Mouse (Mus musculus) midbrain, embryonic 16.5 days (tissue): ENCODE measurements at regions not wholly inside any gene's neighbourhood (a gene's known extent, or its start where the extent isn't known, plus 50 kb on each side); places are given as distances from the start of the nearest gene placed in this dataset.

Experiments
- ATAC-seq: fragments of 200-750 bp; cut with Nextera tagmentation; 2 replicates; pipeline ENCODE4 v1.8.0; 2017; ENCODE audit warnings: moderate TSS enrichment
- H3K27ac ChIP-seq: fragments of 300-500 bp; sonication (generic); 2 replicates; pipeline ENCODE4 v1.5.1; 2014; ENCODE audit warnings: mild to moderate bottlenecking, low read length, mixed read lengths
- H3K27me3 ChIP-seq: fragments of 300-500 bp; sonication (generic); 2 replicates; pipeline ENCODE4 v1.6.1; 2014; ENCODE audit warnings: low read depth, low read length, mixed read lengths; ENCODE audit not compliant: control insufficient read depth, insufficient read depth
- H3K36me3 ChIP-seq: fragments of 300-500 bp; sonication (generic); 2 replicates; pipeline ENCODE4 v1.6.1; 2014; ENCODE audit warnings: mild to moderate bottlenecking, low read length, moderate library complexity, mixed read lengths; ENCODE audit not compliant: control insufficient read depth, insufficient read depth
- H3K4me1 ChIP-seq: fragments of 300-500 bp; sonication (generic); 2 replicates; pipeline ENCODE4 v1.6.1; 2014; ENCODE audit warnings: mild to moderate bottlenecking, low read length, mixed read lengths; ENCODE audit not compliant: control insufficient read depth, insufficient read depth
- H3K4me2 ChIP-seq: fragments of 300-500 bp; sonication (generic); 2 replicates; pipeline ENCODE4 v1.6.1; 2014; ENCODE audit warnings: mild to moderate bottlenecking, low read length, mixed read lengths
- H3K4me3 ChIP-seq: fragments of 300-500 bp; sonication (generic); 2 replicates; pipeline ENCODE4 v1.5.1; 2014; ENCODE audit warnings: low read depth, mild to moderate bottlenecking, low read length, moderate library complexity, mixed read lengths
- H3K9ac ChIP-seq: fragments of 300-500 bp; sonication (generic); 2 replicates; pipeline ENCODE4 v1.6.1; 2014; ENCODE audit warnings: low read depth, low read length, mixed read lengths
- H3K9me3 ChIP-seq: fragments of 300-500 bp; sonication (generic); replicated peaks from 2 replicates; pipeline ENCODE4 v1.6.1; 2014; ENCODE audit warnings: mild to moderate bottlenecking, low read length, mixed read lengths; ENCODE audit not compliant: control insufficient read depth, poor library complexity, severe bottlenecking
- WGBS: fragments of 180-500 bp; shearing (Covaris S2); extraction: QIAGEN DNeasy Blood & Tissue Kit; methylation state at CpG from one replicate; pipeline ENCODE4 v1.1.7; 2014; 5-methylcytosine and 5-hydroxymethylcytosine counted together

- no peaks in the 10 kb centered on the region for H3K27me3 ChIP-seq
- no peak overlapping the region for H3K9ac ChIP-seq
- H3K4me1 ChIP-seq, result no peaks in the 10 kb centered on the region
- WGBS, result 75% methylated on average over 7 of the region's 7 CpGs
- no peak for ATAC-seq
- no peak overlapping the region for H3K27ac ChIP-seq
- no peaks in the 10 kb centered on the region for H3K36me3 ChIP-seq
- no peak overlapping the region for H3K4me2 ChIP-seq
- H3K9me3 ChIP-seq, result no peaks in the 10 kb centered on the region
- H3K4me3 ChIP-seq, result no peak overlapping the region
These were observed 109.6 kb upstream of the Tbc1d5 start for GRCm38 (mm10) chr17:51288751-51289150.

GRCm38 (mm10) chr17:51287878-51288277, 108.7 kb upstream of the Tbc1d5 start:
- Histone ChIP-seq H3K4me1 (no peaks in the 10 kb centered on the region), H3K4me2 (no peak overlapping the region), H3K36me3 (no peaks in the 10 kb centered on the region), H3K9ac (no peak overlapping the region), H3K4me3 (no peak overlapping the region), H3K27ac (no peak overlapping the region), H3K27me3 (no peaks in the 10 kb centered on the region), H3K9me3 (no peaks in the 10 kb centered on the region)
- WGBS, result 88% methylated on average over 8 of the region's 8 CpGs
- ATAC-seq, result no peak

- Histone ChIP-seq H3K4me2 (no peak overlapping the region), H3K9ac (no peak overlapping the region), H3K4me3 (no peak overlapping the region), H3K27me3 (no peaks in the 10 kb centered on the region), H3K4me1 (no peaks in the 10 kb centered on the region), H3K9me3 (no peaks in the 10 kb centered on the region), H3K27ac (no peak overlapping the region), H3K36me3 (no peaks in the 10 kb centered on the region)
- WGBS, result 42% methylated on average over 5 of the region's 5 CpGs
- ATAC-seq, result no peak
These were observed 106.2 kb upstream of the Tbc1d5 start for GRCm38 (mm10) chr17:51285362-51285761.

- Histone ChIP-seq H3K27ac (no peak overlapping the region), H3K9me3 (no peaks in the 10 kb centered on the region), H3K4me1 (no peaks in the 10 kb centered on the region), H3K4me3 (no peak overlapping the region), H3K4me2 (no peak overlapping the region), H3K9ac (no peak overlapping the region), H3K36me3 (no peaks in the 10 kb centered on the region), H3K27me3 (no peaks in the 10 kb centered on the region)
- WGBS, result 73% methylated on average over 7 of the region's 7 CpGs
- ATAC-seq, result no peak
These were observed 99.6 kb upstream of the Tbc1d5 start for GRCm38 (mm10) chr17:51278771-51279170.

GRCm38 (mm10) chr17:51278094-51278493, 98.9 kb upstream of the Tbc1d5 start:
- H3K27me3 ChIP-seq, result no peaks in the 10 kb centered on the region
- H3K4me2 ChIP-seq, result no peak overlapping the region
- no peak for ATAC-seq
- H3K4me3 ChIP-seq, result no peak overlapping the region
- no peaks in the 10 kb centered on the region for H3K4me1 ChIP-seq
- H3K9me3 ChIP-seq, result no peaks in the 10 kb centered on the region
- no peak overlapping the region for H3K27ac ChIP-seq
- no peak overlapping the region for H3K9ac ChIP-seq
- no peaks in the 10 kb centered on the region for H3K36me3 ChIP-seq
- WGBS, result 89% methylated on average over 2 of the region's 2 CpGs

GRCm38 (mm10) chr17:51277161-51277560, 98.0 kb upstream of the Tbc1d5 start:
- H3K9ac ChIP-seq, result no peak overlapping the region
- H3K36me3 ChIP-seq, result no peaks in the 10 kb centered on the region
- no peak overlapping the region for H3K4me3 ChIP-seq
- ATAC-seq, result no peak
- no peaks in the 10 kb centered on the region for H3K9me3 ChIP-seq
- H3K4me2 ChIP-seq, result no peak overlapping the region
- H3K4me1 ChIP-seq, result no peaks in the 10 kb centered on the region
- H3K27ac ChIP-seq, result no peak overlapping the region
- H3K27me3 ChIP-seq, result no peaks in the 10 kb centered on the region

- no peaks in the 10 kb centered on the region for H3K9me3 ChIP-seq
- H3K4me2 ChIP-seq, result no peak overlapping the region
- H3K9ac ChIP-seq, result no peak overlapping the region
- H3K27me3 ChIP-seq, result no peaks in the 10 kb centered on the region
- no peak for ATAC-seq
- 87% methylated on average over 1 of the region's 1 CpGs for WGBS
- H3K36me3 ChIP-seq, result no peaks in the 10 kb centered on the region
- no peak overlapping the region for H3K27ac ChIP-seq
- H3K4me3 ChIP-seq, result no peak overlapping the region
- no peaks in the 10 kb centered on the region for H3K4me1 ChIP-seq
These were observed 92.9 kb upstream of the Tbc1d5 start for GRCm38 (mm10) chr17:51272025-51272424.

- Histone ChIP-seq H3K4me1 (no peaks in the 10 kb centered on the region), H3K27me3 (no peaks in the 10 kb centered on the region), H3K9me3 (no peaks in the 10 kb centered on the region), H3K9ac (no peak overlapping the region), H3K4me3 (no peak overlapping the region), H3K4me2 (no peak overlapping the region), H3K36me3 (no peaks in the 10 kb centered on the region), H3K27ac (no peak overlapping the region)
- WGBS, result 40% methylated on average over 3 of the region's 3 CpGs
- ATAC-seq, result peak; percentile 48; the same call in 1 of the 2 replicates
These were observed 83.8 kb upstream of the Tbc1d5 start for GRCm38 (mm10) chr17:51262946-51263345.

- H3K9me3 ChIP-seq, result no peaks in the 10 kb centered on the region
- ATAC-seq, result 0 out of 2 replicates have a peak, but pooled peaks have one; percentile 5
- H3K9ac ChIP-seq, result no peak overlapping the region
- H3K27ac ChIP-seq, result no peak overlapping the region
- no peak overlapping the region for H3K4me3 ChIP-seq
- no peaks in the 10 kb centered on the region for H3K27me3 ChIP-seq
- H3K4me2 ChIP-seq, result no peak overlapping the region
- H3K36me3 ChIP-seq, result no peaks in the 10 kb centered on the region
- no peaks in the 10 kb centered on the region for H3K4me1 ChIP-seq
These were observed 83.3 kb upstream of the Tbc1d5 start for GRCm38 (mm10) chr17:51262404-51262803.

- no peaks in the 10 kb centered on the region for H3K9me3 ChIP-seq
- ATAC-seq, result no peak
- no peaks in the 10 kb centered on the region for H3K27me3 ChIP-seq
- no peak overlapping the region for H3K9ac ChIP-seq
- H3K4me3 ChIP-seq, result no peak overlapping the region
- H3K4me1 ChIP-seq, result no peaks in the 10 kb centered on the region
- H3K4me2 ChIP-seq, result no peak overlapping the region
- no peaks in the 10 kb centered on the region for H3K36me3 ChIP-seq
- no peak overlapping the region for H3K27ac ChIP-seq
- WGBS, result 85% methylated on average over 5 of the region's 5 CpGs
These were observed 79.2 kb upstream of the Tbc1d5 start for GRCm38 (mm10) chr17:51258316-51258715.
